Mouse (Mus musculus): ENCODE measurements around the gene Cavin1. TPM values are rescaled to one million over a fixed set of nuclear protein-coding genes. Genes with fewer than 3 reads are reported as not detected.

Cavin1 gene
- polyA plus RNA-seq, 1 experiment from 2014 or later: 461 TPM

DNA sequence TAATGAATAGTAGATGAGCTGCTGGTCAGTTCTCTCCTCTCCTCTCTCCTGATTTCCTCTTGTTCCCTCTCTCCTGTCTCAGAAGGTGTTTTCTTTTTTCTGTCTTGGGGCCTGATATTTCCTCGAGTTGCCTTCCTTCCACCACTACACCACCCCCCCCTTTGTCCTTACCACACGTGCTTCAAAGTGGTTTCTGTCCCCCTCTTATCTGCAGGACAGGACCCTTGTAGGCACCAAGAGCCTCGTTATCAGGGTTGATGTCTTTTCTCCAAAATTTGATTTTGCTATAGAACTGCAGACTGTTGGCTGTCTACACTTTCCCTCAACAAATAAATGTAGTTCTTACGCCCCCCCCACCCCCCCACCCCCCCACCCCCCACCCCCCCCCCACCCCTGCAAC, 22.4 kb downstream of the Cavin1 start:
- H3K9me3 ChIP-seq (ENCODE audit: control insufficient read depth, low read length): peaks cover 4% of the 10 kb centered on the region; the same call in 1 of the 2 replicates
- no peaks in the 10 kb centered on the region for H3K36me3 ChIP-seq (ENCODE audit: control insufficient read depth, insufficient read depth, low read length)
- WGBS: 28% methylated on average over 4 of the region's 4 CpGs
- no peaks in the 10 kb centered on the region for H3K4me1 ChIP-seq (replicated peaks; ENCODE audit: control insufficient read depth, insufficient read depth, low read length)
- no peak overlapping the region for H3K27ac ChIP-seq (ENCODE audit: low read length)
- no peak overlapping the region for H3K4me2 ChIP-seq (ENCODE audit: low read depth, low read length)
- no peak overlapping the region for H3K9ac ChIP-seq (ENCODE audit: low read length)
- H3K27me3 ChIP-seq (ENCODE audit: control insufficient read depth, insufficient read depth, low read depth, low read length): no peaks in the 10 kb centered on the region
- no peak overlapping the region for H3K4me3 ChIP-seq (ENCODE audit: low read length)
- ATAC-seq (ENCODE audit: low read depth): no peak

DNA sequence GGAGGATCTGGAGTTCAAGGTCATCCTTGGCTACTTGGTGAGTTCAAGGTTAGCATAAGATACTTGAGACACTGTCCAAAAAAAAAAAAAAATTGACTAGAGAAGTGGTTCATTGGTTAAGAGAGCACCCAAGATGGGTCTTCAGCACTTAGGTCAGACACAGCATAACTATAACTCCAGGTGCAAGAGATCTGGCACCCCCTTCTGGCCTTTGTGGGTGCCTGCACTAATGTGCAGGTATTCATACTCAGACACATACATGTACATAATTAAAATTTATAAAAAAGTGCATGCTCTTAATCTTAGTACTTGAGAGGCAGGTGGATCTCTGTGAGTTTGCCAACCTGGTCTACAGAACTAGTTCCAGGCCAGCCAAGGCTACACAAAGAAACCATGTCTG, 23.1 kb downstream of the Cavin1 start:
- Histone ChIP-seq H3K9me3 (ENCODE audit: control insufficient read depth, low read length) (peaks cover 4% of the 10 kb centered on the region; the same call in 1 of the 2 replicates), H3K36me3 (ENCODE audit: control insufficient read depth, insufficient read depth, low read length) (no peaks in the 10 kb centered on the region), H3K4me3 (ENCODE audit: low read length) (no peak overlapping the region), H3K27ac (ENCODE audit: low read length) (no peak overlapping the region), H3K27me3 (ENCODE audit: control insufficient read depth, insufficient read depth, low read depth, low read length) (no peaks in the 10 kb centered on the region), H3K9ac (ENCODE audit: low read length) (no peak overlapping the region), H3K4me2 (ENCODE audit: low read depth, low read length) (no peak overlapping the region), H3K4me1 (replicated peaks; ENCODE audit: control insufficient read depth, insufficient read depth, low read length) (no peaks in the 10 kb centered on the region)
- no peak for ATAC-seq (ENCODE audit: low read depth)

DNA sequence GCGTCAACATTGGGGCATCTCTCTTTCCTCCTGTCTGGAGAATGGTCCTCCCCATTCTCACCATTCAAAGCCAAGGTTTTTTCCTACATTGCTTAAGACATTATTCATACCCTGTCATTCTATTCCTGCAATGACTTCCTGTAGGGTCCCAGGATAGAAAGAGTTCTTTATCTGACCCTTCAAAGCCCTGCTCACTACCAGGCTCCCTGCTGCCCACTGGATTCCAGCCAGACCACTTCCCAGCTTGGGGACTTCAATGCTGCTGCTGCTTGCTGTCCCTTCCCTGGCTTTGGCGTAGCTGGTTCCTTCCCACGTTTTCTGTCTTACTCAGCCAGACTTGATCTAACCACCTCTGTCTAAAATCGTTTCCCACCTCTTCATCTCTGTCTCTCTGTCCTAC, 23.8 kb downstream of the Cavin1 start:
- Histone ChIP-seq H3K9ac (ENCODE audit: low read length) (no peak overlapping the region), H3K4me2 (ENCODE audit: low read depth, low read length) (no peak overlapping the region), H3K4me3 (ENCODE audit: low read length) (no peak overlapping the region), H3K36me3 (ENCODE audit: control insufficient read depth, insufficient read depth, low read length) (no peaks in the 10 kb centered on the region), H3K27me3 (ENCODE audit: control insufficient read depth, insufficient read depth, low read depth, low read length) (no peaks in the 10 kb centered on the region), H3K27ac (ENCODE audit: low read length) (no peak overlapping the region), H3K4me1 (replicated peaks; ENCODE audit: control insufficient read depth, insufficient read depth, low read length) (no peaks in the 10 kb centered on the region), H3K9me3 (ENCODE audit: control insufficient read depth, low read length) (peaks cover 4% of the 10 kb centered on the region; the same call in 1 of the 2 replicates)
- no peak for ATAC-seq (ENCODE audit: low read depth)
- 33% methylated on average over 4 of the region's 4 CpGs for WGBS

DNA sequence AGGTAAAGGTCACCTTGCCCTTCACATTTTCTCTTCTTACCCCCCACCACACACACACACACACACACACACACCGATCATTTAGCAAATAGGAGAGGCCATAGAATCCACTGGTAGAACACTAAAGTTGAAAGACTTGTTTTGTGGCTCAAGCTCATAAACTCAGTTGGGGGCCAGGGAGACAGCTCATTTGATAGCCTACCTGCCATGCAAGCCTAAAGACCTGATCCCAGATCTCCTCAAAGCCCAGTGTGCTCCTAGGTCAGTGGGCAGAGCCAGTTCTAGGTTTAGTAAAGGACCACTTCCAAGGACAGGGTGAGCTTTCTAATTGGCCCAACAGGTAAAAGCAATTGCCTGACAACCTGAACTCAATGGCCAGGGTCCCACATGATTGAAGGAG, 28.3 kb downstream of the Cavin1 start:
- whole genome bisulfite sequencing: 70% methylated on average over 1 of the region's 1 CpGs
- H3K9ac ChIP-seq (ENCODE audit: low read length): no peak overlapping the region
- H3K27ac ChIP-seq (ENCODE audit: low read length): no peak overlapping the region
- H3K4me2 ChIP-seq (ENCODE audit: low read depth, low read length): no peak overlapping the region
- peaks cover 4% of the 10 kb centered on the region; the same call in 1 of the 2 replicates for H3K9me3 ChIP-seq (ENCODE audit: control insufficient read depth, low read length)
- peaks cover 14% of the 10 kb centered on the region for H3K4me1 ChIP-seq (replicated peaks; ENCODE audit: control insufficient read depth, insufficient read depth, low read length)
- no peaks in the 10 kb centered on the region for H3K36me3 ChIP-seq (ENCODE audit: control insufficient read depth, insufficient read depth, low read length)
- no peaks in the 10 kb centered on the region for H3K27me3 ChIP-seq (ENCODE audit: control insufficient read depth, insufficient read depth, low read depth, low read length)
- no peak overlapping the region for H3K4me3 ChIP-seq (ENCODE audit: low read length)
- no peak for ATAC-seq (ENCODE audit: low read depth)

DNA sequence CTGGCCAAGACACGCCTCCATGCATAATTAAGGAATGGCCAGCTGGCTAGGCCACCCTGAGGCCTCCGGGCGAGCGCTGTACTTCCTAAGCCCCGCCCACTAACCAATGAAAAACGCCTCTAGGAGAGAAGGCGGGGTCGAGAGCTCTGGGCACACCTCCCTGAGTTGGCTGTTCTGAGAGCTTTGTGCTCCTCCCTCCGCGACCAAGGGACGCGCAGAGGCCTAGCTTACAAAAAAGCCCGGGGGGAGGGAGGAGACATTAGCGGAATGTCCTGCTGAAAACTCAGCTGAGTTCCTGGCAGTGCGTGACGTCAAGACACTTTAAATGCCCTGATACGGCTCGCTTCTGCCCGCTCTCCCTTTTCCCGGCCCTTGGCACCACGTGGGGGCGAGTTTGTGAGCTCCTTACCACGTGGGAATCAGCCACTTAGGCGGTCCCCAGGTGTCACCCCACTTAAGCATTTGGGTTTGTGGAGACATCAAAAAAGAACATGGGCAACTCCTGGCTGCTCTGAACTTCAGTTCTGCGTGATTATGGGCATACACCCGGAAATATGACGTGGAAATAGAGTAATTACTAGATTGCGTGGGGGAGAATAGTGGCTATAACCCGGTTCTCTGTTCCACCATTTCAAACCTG, 31.1 kb downstream of the Cavin1 start, which contains the start of gene Stat3:
Gene Stat3 (minus strand): TSS at position 29 of the 640 bp plus-strand sequence.
- H3K9ac ChIP-seq (ENCODE audit: low read length): peak within 1 kb of the TSS; percentile 95
- peaks cover 20% of the 10 kb centered on the region for H3K4me1 ChIP-seq (replicated peaks; ENCODE audit: control insufficient read depth, insufficient read depth, low read length)
- peak within 1 kb of the TSS; percentile 100 for H3K4me3 ChIP-seq (ENCODE audit: low read length)
- H3K4me2 ChIP-seq (ENCODE audit: low read depth, low read length): peak within 1 kb of the TSS; percentile 94
- under 1% methylated on average over 29 of the region's 29 CpGs for WGBS
- no peaks in the 10 kb centered on the region for H3K9me3 ChIP-seq (ENCODE audit: control insufficient read depth, low read length)
- no peaks in the 10 kb centered on the region for H3K27me3 ChIP-seq (ENCODE audit: control insufficient read depth, insufficient read depth, low read depth, low read length)
- H3K27ac ChIP-seq (ENCODE audit: low read length): peak within 1 kb of the TSS; percentile 88
- H3K36me3 ChIP-seq (ENCODE audit: control insufficient read depth, insufficient read depth, low read length): no peaks in the 10 kb centered on the region
- ATAC-seq (ENCODE audit: low read depth): peak; percentile 99

DNA sequence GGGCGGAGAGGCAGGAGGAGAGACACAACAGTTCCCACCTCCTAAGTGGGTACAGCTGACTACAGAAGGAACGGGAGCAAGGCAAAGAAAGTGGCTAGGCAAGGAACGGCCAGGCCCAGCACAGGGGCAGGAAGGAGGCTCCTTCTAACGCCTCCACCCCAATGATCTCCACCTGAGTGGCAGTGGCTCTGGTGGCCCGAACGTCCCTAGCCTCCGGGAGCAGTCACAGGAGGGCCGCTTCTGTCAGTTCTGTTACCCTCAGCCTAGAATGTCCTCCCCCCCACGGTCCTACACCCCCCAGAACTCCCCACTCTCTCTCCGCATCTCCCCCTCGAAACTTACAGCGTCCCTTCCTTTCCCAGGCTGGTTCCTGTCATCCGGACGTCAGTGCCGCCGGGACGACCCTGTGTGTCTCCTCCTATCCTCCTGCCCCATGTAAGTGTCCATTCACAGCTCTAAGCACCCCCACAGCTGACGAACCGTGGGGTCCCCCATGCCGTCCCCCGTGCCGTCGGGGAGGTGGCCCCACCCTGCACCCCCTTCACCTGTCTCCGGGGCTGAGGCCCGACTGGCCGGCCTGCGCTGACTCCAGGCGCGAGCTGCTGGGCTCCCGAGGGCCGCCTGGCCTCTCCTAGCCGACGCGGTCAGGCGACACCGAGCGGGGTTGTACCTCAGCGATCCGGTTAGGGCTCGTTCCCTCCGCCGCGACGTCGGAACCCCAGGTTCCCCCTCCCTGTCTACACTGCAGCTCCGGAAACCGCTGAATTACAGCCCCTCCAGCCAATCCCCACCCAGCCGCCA, 31.8 kb downstream of the Cavin1 start:
- Histone ChIP-seq H3K4me2 (ENCODE audit: low read depth, low read length) (peak overlapping the region; percentile 78), H3K36me3 (ENCODE audit: control insufficient read depth, insufficient read depth, low read length) (no peaks in the 10 kb centered on the region), H3K9ac (ENCODE audit: low read length) (peak overlapping the region; percentile 95), H3K4me1 (replicated peaks; ENCODE audit: control insufficient read depth, insufficient read depth, low read length) (peaks cover 20% of the 10 kb centered on the region), H3K9me3 (ENCODE audit: control insufficient read depth, low read length) (no peaks in the 10 kb centered on the region), H3K27ac (ENCODE audit: low read length) (peak overlapping the region; percentile 88), H3K4me3 (ENCODE audit: low read length) (peak overlapping the region; percentile 100), H3K27me3 (ENCODE audit: control insufficient read depth, insufficient read depth, low read depth, low read length) (no peaks in the 10 kb centered on the region)
- WGBS: under 1% methylated on average over 46 of the region's 48 CpGs
- ATAC-seq (ENCODE audit: low read depth): peak; percentile 9

DNA sequence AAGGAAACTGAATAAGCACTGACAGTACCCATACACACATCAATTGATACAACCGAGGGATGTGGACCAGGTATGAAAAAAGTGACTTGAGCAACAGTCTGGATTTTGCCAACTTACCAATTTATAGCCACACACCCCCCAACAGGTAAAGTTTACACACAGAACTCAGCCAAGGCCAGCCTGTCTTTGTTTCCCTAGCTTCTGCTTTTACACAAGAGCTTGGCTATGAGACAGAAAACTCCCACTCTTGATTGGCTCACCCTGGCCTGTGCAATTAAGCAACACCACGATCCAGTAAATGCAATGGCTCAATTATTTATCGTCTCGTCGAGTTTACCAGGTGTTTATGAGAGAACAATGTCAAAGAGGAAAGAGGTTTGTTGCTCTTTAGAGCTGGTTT, 32.6 kb downstream of the Cavin1 start:
- ATAC-seq (ENCODE audit: low read depth): no peak
- Histone ChIP-seq H3K9me3 (ENCODE audit: control insufficient read depth, low read length) (no peaks in the 10 kb centered on the region), H3K9ac (ENCODE audit: low read length) (peak overlapping the region; percentile 17), H3K27ac (ENCODE audit: low read length) (no peak overlapping the region), H3K4me2 (ENCODE audit: low read depth, low read length) (peak overlapping the region; percentile 78), H3K36me3 (ENCODE audit: control insufficient read depth, insufficient read depth, low read length) (no peaks in the 10 kb centered on the region), H3K4me3 (ENCODE audit: low read length) (peak overlapping the region; percentile 100), H3K27me3 (ENCODE audit: control insufficient read depth, insufficient read depth, low read depth, low read length) (no peaks in the 10 kb centered on the region), H3K4me1 (replicated peaks; ENCODE audit: control insufficient read depth, insufficient read depth, low read length) (peaks cover 20% of the 10 kb centered on the region)
- WGBS: 19% methylated on average over 5 of the region's 5 CpGs

DNA sequence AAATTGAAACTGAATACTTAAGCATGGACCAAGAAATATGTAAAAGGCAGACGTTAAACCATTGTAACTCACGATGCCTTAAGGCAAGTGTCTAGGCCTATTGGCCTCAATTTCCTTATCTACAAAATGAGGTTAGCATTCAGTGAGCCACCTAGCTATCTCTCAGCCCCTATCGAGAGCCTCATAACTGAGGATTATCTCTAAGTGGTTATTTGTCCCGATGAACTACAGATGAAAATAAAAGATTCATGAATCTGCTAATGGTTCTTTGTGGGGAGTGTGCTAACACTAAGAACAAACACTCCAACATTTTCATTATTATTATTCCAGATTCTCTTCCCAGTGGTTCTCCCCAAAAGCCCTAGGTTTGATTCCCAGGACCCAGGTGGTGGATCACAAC, 33.4 kb downstream of the Cavin1 start:
- Histone ChIP-seq H3K9me3 (ENCODE audit: control insufficient read depth, low read length) (no peaks in the 10 kb centered on the region), H3K27ac (ENCODE audit: low read length) (no peak overlapping the region), H3K36me3 (ENCODE audit: control insufficient read depth, insufficient read depth, low read length) (no peaks in the 10 kb centered on the region), H3K4me1 (replicated peaks; ENCODE audit: control insufficient read depth, insufficient read depth, low read length) (peaks cover 20% of the 10 kb centered on the region), H3K4me2 (ENCODE audit: low read depth, low read length) (no peak overlapping the region; the same call in 1 of the 2 replicates), H3K27me3 (ENCODE audit: control insufficient read depth, insufficient read depth, low read depth, low read length) (no peaks in the 10 kb centered on the region), H3K9ac (ENCODE audit: low read length) (no peak overlapping the region), H3K4me3 (ENCODE audit: low read length) (no peak overlapping the region)
- WGBS: 66% methylated on average over 4 of the region's 4 CpGs
- no peak for ATAC-seq (ENCODE audit: low read depth)

All from lung, embryonic 16.5 days (tissue).